8 mouse cellular contexts compared by ENCODE assay signal in genomic region chr6:23462600-23463280, GRCm38 (mm10).
A peak's percentile ranks its signal among the peaks of the same experiment; 100 is the strongest.
DNase-seq lines count a peak whose midpoint lies in the region; ATAC-seq and TF ChIP-seq lines count a peak whose summit lies in the region.

No protein-coding gene starts in this region.

- H3K4me1 ChIP-seq in heart, adult 2 months (ENCODE audit: control insufficient read depth, insufficient read depth, low read length) = no peaks in the 10 kb centered on the region
- H3K4me1 ChIP-seq in hindbrain, embryonic 13.5 days (replicated peaks) = no peaks in the 10 kb centered on the region
- no peaks in the 10 kb centered on the region for H3K4me1 ChIP-seq in midbrain, embryonic 10.5 days

- H3K4me3 ChIP-seq in heart, adult 2 months = no peak overlapping the region
- H3K4me3 ChIP-seq in hindbrain, embryonic 13.5 days = no peak overlapping the region
- H3K4me3 ChIP-seq in midbrain, embryonic 10.5 days = no peak overlapping the region

- H3K79me2 ChIP-seq in heart, adult 2 months (replicated peaks; ENCODE audit: control insufficient read depth, insufficient read depth, low read length) = no peaks in the 10 kb centered on the region

- H3K36me3 ChIP-seq in heart, adult 2 months (ENCODE audit: control insufficient read depth, insufficient read depth, low read length) = no peaks in the 10 kb centered on the region
- no peaks in the 10 kb centered on the region for H3K36me3 ChIP-seq in hindbrain, embryonic 13.5 days
- no peaks in the 10 kb centered on the region for H3K36me3 ChIP-seq in midbrain, embryonic 10.5 days

- peak; percentile 68 for TF ChIP-seq CTCF in heart, adult 2 months (IDR thresholded peaks at IDR 0.05)

- ATAC-seq in hindbrain, embryonic 13.5 days (ENCODE audit: low FRiP score) = peak; percentile 78
- ATAC-seq in CD4-positive, CD25-positive, alpha-beta regulatory T cell, adult 4 months = no peak

- 24% methylated on average over 8 of the region's 8 CpGs for WGBS in heart, adult 2 months
- WGBS in hindbrain, embryonic 13.5 days = 26% methylated on average over 8 of the region's 8 CpGs
- WGBS in midbrain, embryonic 10.5 days = 22% methylated on average over 8 of the region's 8 CpGs

- intact Hi-C loops in heart, adult 2 months (cut with DNase I) = loop anchor here (10.0 kb wide), 1 partner anchor 278 kb away; no protein-coding TSS in a partner anchor

- TF ChIP-seq EP300 in heart, adult 2 months (IDR thresholded peaks at IDR 0.05; ENCODE audit: insufficient read depth, low read depth, low read length) = no peak

- no peak for DNase-seq in heart, adult 2 months
- no peak for DNase-seq in heart, adult 9 months (ENCODE audit: low spot score in 2 of 2)
- peak; percentile 42 for DNase-seq in 416B (ENCODE audit: low read depth)
- DNase-seq in c-Kit-positive CD71-positive TER-119-positive erythroid progenitor cells, embryonic 14.5 days (ENCODE audit: low spot score) = peak; percentile 1
- DNase-seq in midbrain, embryonic 10.5 days (ENCODE audit: low spot score) = peak; percentile 22
- DNase-seq in spleen, adult 18-20 months = no peak

- no peaks in the 10 kb centered on the region for H3K9me3 ChIP-seq in hindbrain, embryonic 13.5 days
- H3K9me3 ChIP-seq in midbrain, embryonic 10.5 days (replicated peaks) = no peaks in the 10 kb centered on the region

- no peaks in the 10 kb centered on the region for H3K27me3 ChIP-seq in heart, adult 2 months (ENCODE audit: control insufficient read depth, insufficient read depth, low read length)
- H3K27me3 ChIP-seq in hindbrain, embryonic 13.5 days = 0 out of 2 replicates have a peak, but pooled peaks cover 8% of the 10 kb centered on the region
- peaks cover 10% of the 10 kb centered on the region; the same call in 1 of the 2 replicates for H3K27me3 ChIP-seq in midbrain, embryonic 10.5 days (ENCODE audit: low read depth, poor library complexity, severe bottlenecking)

- no peak overlapping the region for H3K4me2 ChIP-seq in hindbrain, embryonic 13.5 days

- H3K27ac ChIP-seq in heart, adult 2 months = no peak overlapping the region
- H3K27ac ChIP-seq in hindbrain, embryonic 13.5 days = no peak overlapping the region
- no peak overlapping the region for H3K27ac ChIP-seq in midbrain, embryonic 10.5 days (replicated peaks)

- TF ChIP-seq POLR2A in heart, adult 2 months (IDR thresholded peaks at IDR 0.05; ENCODE audit: insufficient read depth, low read depth, low read length) = no peak

- H3K9ac ChIP-seq in heart, adult 2 months (ENCODE audit: low read depth, low read length) = no peak overlapping the region
- no peak overlapping the region for H3K9ac ChIP-seq in hindbrain, embryonic 13.5 days

Comparison
In these comparisons a context has a peak if more than half of its experiments do, and no peak if none do; other contexts are left out.
1. DNase-seq: peak in 416B (single experiment), c-Kit-positive CD71-positive TER-119-positive erythroid progenitor cells, embryonic 14.5 days (single experiment) and midbrain, embryonic 10.5 days (single experiment); none in heart, adult 2 months (0 of 2), heart, adult 9 months (0 of 2) and spleen, adult 18-20 months (0 of 2).